Mouse (Mus musculus) hindbrain, embryonic 13.5 days (tissue): ENCODE data around the gene Tmprss11a. TPM values are rescaled to one million over a fixed set of nuclear protein-coding genes. Genes with fewer than 3 reads are reported as not detected.

Experiments used
- ATAC-seq: fragments of 200-750 bp; cut with Nextera tagmentation; 2 replicates; pipeline ENCODE4 v1.8.0; 2017; ENCODE audit warnings: moderate TSS enrichment; ENCODE audit not compliant: low FRiP score
- H3K27ac ChIP-seq: fragments of 300-500 bp; sonication (generic); 2 replicates; pipeline ENCODE4 v1.5.1; 2015; ENCODE audit warnings: inconsistent platforms, mild to moderate bottlenecking, moderate library complexity
- H3K27me3 ChIP-seq: fragments of 300-500 bp; sonication (generic); 2 replicates; pipeline ENCODE4 v1.6.1; 2015; ENCODE audit warnings: mild to moderate bottlenecking, inconsistent platforms
- H3K36me3 ChIP-seq: fragments of 300-500 bp; sonication (generic); 2 replicates; pipeline ENCODE4 v1.6.1; 2015; ENCODE audit warnings: mild to moderate bottlenecking, inconsistent platforms
- H3K4me1 ChIP-seq: fragments of 300-500 bp; sonication (generic); replicated peaks from 2 replicates; pipeline ENCODE4 v1.6.1; 2015; ENCODE audit warnings: inconsistent platforms
- H3K4me2 ChIP-seq: fragments of 300-500 bp; sonication (generic); 2 replicates; pipeline ENCODE4 v1.6.1; 2015; ENCODE audit warnings: inconsistent platforms, mild to moderate bottlenecking, moderate library complexity
- H3K4me3 ChIP-seq: fragments of 300-500 bp; sonication (generic); 2 replicates; pipeline ENCODE4 v1.5.1; 2015; ENCODE audit warnings: mild to moderate bottlenecking, inconsistent platforms
- H3K9ac ChIP-seq: fragments of 300-500 bp; sonication (generic); 2 replicates; pipeline ENCODE4 v1.6.1; 2015; ENCODE audit warnings: mild to moderate bottlenecking, inconsistent platforms
- H3K9me3 ChIP-seq: fragments of 300-500 bp; sonication (generic); 2 replicates; pipeline ENCODE4 v1.6.1; 2016; ENCODE audit warnings: inconsistent platforms
- WGBS: fragments of 180-500 bp; shearing (Covaris S2); methylation state at CpG from one replicate; pipeline ENCODE4 v1.1.7; 2015; 5-methylcytosine and 5-hydroxymethylcytosine counted together
- polyA plus RNA-seq: library from polyadenylated mRNA; unstranded; fragments of >200 nt; fragmentation: Nextera tagmentation; extraction: Ambion mirVana; gene quantifications from 2 replicates; pipeline ENCODE4 v1.2.1, GENCODE M21; 2015

The Tmprss11a gene
- not detected in 2 replicates for polyA plus RNA-seq

DNA sequence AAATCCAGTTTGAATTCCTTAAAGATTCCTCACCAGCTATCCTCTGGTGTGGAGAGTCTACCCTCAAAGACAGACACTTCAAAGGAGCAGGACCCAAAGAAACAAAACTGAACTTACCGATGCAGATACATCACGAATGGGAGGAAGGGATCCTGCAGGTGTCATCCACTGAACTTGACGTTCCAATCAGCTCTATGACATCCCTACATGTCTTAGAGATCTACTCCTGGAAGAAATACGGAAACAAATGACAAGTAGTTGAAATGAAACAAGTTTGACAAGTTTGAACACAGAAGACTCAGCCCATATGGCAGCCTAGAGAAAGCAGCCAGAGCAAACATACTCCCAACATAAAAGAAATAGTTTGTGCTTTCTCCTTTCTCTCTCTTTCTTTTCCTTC lies at the start of gene Tmprss11a:
TSS of gene Tmprss11a (minus strand) at position 101 of the 400 bp plus-strand sequence.
- H3K36me3 ChIP-seq: no peaks in the 10 kb centered on the region
- no peak within 1 kb of the TSS for H3K4me3 ChIP-seq
- H3K4me1 ChIP-seq: no peaks in the 10 kb centered on the region
- ATAC-seq: no peak
- H3K9ac ChIP-seq: no peak within 1 kb of the TSS
- WGBS: 78% methylated on average over 4 of the region's 4 CpGs
- no peaks in the 10 kb centered on the region for H3K27me3 ChIP-seq
- no peak within 1 kb of the TSS for H3K4me2 ChIP-seq
- H3K9me3 ChIP-seq: no peaks in the 10 kb centered on the region
- H3K27ac ChIP-seq: no peak within 1 kb of the TSS

DNA sequence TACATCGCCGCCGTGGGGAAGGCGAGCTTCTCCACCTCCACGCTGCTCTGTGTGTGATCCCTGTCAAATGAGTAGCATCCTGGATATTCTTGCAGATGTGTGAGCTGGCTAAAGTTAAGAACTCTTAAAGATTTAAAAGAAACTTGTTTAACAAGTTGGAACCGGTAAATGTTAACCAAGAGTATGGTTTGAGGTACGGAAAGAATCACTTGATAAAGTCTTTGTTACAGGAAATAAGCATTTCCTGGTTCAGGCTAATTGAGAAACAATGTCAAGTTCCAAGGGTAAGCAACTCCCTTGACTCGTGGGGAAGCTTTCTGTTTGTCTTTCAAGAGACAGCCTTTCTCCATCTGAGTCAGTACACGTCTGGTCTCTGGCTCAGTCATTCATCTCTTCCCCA lies 49.7 kb upstream of the Tmprss11a start, which contains the start of gene Tmprss11g:
TSS of gene Tmprss11g (minus strand) at position 101 of the 400 bp plus-strand sequence.
- 85% methylated on average over 9 of the region's 9 CpGs for WGBS
- no peaks in the 10 kb centered on the region for H3K27me3 ChIP-seq

DNA sequence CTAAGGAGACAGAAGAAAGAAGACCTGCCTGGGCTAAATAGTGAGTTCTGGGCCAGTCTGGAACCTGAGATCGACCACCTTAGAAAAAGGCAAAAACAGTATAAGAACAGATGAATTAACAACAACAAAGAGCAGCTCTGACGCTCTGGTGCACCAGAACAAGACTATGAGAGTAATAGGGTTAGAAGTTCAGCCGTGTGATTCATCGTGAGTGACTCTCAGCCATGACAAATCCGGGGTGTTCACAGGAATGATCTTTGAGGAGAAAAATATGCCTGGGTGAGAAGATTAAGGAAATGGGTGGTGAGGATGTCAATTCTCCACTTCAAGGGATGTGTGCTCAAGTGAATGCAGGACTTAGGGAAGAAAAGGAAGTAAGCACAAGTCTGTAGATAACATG lies 42.7 kb upstream of the Tmprss11a start:
- no peak overlapping the region for H3K4me3 ChIP-seq
- H3K9ac ChIP-seq: no peak overlapping the region
- no peaks in the 10 kb centered on the region for H3K36me3 ChIP-seq
- WGBS: 39% methylated on average over 5 of the region's 5 CpGs
- ATAC-seq: no peak
- no peak overlapping the region for H3K4me2 ChIP-seq
- H3K4me1 ChIP-seq: no peaks in the 10 kb centered on the region
- H3K27me3 ChIP-seq: no peaks in the 10 kb centered on the region
- no peak overlapping the region for H3K27ac ChIP-seq
- H3K9me3 ChIP-seq: no peaks in the 10 kb centered on the region

More for the DNA sequence above, 49.7 kb upstream of the Tmprss11a start, which contains the start of gene Tmprss11g:
- Histone ChIP-seq H3K9ac (no peak within 1 kb of the TSS), H3K27ac (no peak within 1 kb of the TSS), H3K4me1 (no peaks in the 10 kb centered on the region), H3K9me3 (no peaks in the 10 kb centered on the region), H3K4me3 (no peak within 1 kb of the TSS), H3K36me3 (no peaks in the 10 kb centered on the region), H3K4me2 (no peak within 1 kb of the TSS)
- ATAC-seq: no peak

DNA sequence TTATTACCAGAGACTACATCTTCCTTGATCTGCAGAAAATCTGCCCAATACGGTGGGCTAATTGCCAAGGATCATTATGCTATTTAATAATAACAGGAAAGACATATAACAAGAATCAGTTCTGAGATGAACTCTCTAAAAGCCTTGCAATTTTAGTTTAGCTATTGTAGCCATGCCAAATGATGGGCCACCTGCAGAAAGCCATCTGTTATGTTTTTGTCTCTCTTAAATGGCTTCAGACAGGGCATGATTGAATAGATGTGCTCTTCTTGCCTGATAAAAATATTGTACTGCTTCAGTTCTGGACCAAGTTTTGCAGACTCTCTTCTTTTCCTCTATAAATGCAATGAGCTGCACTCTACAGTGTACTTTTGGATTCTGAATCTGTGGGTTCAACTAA lies 24.7 kb upstream of the Tmprss11a start:
- no peak overlapping the region for H3K4me3 ChIP-seq
- no peaks in the 10 kb centered on the region for H3K9me3 ChIP-seq
- no peaks in the 10 kb centered on the region for H3K27me3 ChIP-seq
- WGBS: 82% methylated on average over 1 of the region's 1 CpGs
- H3K36me3 ChIP-seq: no peaks in the 10 kb centered on the region
- ATAC-seq: no peak
- no peak overlapping the region for H3K27ac ChIP-seq
- no peak overlapping the region for H3K9ac ChIP-seq
- H3K4me2 ChIP-seq: no peak overlapping the region
- no peaks in the 10 kb centered on the region for H3K4me1 ChIP-seq

DNA sequence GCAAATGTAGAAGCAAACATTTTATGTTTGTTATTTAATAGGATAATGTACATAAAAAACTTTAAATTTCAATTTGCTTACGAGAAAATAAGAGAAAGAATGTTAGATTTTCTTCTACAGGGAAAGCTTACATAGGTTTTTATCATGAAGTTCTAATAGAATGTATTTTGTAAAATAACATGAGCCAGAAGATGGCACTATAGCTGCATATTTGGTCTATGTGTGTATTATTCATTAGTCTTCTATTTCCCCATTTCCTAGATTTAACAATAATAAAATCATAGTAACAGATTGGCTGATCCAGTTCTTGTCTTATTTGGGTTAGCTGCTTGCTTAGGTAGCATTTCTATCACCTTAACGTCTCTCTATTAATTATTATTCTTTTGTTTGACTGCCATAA lies 13.8 kb upstream of the Tmprss11a start:
- Histone ChIP-seq H3K36me3 (no peaks in the 10 kb centered on the region), H3K9ac (no peak overlapping the region), H3K4me2 (no peak overlapping the region), H3K4me1 (no peaks in the 10 kb centered on the region), H3K27me3 (no peaks in the 10 kb centered on the region), H3K4me3 (no peak overlapping the region), H3K27ac (no peak overlapping the region), H3K9me3 (no peaks in the 10 kb centered on the region)
- no peak for ATAC-seq
- 81% methylated on average over 2 of the region's 2 CpGs for WGBS

DNA sequence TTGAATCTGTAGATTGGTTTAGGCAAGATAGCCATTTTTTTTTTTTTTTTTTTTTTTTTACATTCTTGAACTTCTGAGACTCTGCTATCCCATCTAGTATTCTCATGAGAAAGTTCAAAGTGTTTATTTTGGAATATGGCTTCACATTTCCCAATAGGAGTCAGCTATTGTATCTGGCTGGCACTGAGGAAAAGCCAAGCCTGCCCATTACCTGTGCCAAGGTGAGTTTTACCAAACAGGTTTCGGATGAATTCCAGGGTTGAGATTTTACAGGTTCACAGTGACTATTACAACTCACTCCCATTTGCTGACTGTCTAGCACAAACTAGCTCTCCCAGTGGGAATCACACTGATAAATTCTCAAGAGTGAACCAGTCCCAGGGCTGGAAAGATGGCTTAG lies 13.2 kb upstream of the Tmprss11a start:
- no peak for ATAC-seq
- no peak overlapping the region for H3K9ac ChIP-seq
- WGBS: 95% methylated on average over 1 of the region's 1 CpGs
- no peaks in the 10 kb centered on the region for H3K27me3 ChIP-seq
- H3K4me3 ChIP-seq: no peak overlapping the region
- H3K4me1 ChIP-seq: no peaks in the 10 kb centered on the region
- H3K9me3 ChIP-seq: no peaks in the 10 kb centered on the region
- H3K36me3 ChIP-seq: no peaks in the 10 kb centered on the region
- H3K27ac ChIP-seq: no peak overlapping the region
- H3K4me2 ChIP-seq: no peak overlapping the region

DNA sequence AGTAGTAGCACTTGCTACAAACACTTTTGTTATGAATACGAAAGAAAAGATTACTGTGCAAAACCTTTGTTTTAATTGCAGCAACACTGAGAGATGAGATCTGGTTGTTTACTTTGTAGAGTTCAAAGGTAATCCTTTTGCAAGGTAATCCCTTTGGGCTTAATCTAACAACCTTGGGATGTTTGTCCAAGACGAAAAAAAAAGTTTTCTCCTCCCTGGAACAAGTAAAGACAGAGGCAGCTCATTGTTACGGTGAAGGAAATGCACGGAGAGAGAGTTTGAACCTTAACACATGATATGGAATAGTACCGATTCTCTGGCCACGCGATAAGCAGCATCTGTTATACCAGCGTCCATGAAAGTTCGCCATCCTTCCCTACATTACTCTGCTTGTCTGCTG lies 5.1 kb upstream of the Tmprss11a start:
- Histone ChIP-seq H3K9me3 (no peaks in the 10 kb centered on the region), H3K4me2 (no peak overlapping the region), H3K4me1 (no peaks in the 10 kb centered on the region), H3K36me3 (no peaks in the 10 kb centered on the region), H3K9ac (no peak overlapping the region), H3K27me3 (no peaks in the 10 kb centered on the region), H3K27ac (no peak overlapping the region), H3K4me3 (no peak overlapping the region)
- WGBS: 90% methylated on average over 9 of the region's 9 CpGs
- ATAC-seq: no peak

DNA sequence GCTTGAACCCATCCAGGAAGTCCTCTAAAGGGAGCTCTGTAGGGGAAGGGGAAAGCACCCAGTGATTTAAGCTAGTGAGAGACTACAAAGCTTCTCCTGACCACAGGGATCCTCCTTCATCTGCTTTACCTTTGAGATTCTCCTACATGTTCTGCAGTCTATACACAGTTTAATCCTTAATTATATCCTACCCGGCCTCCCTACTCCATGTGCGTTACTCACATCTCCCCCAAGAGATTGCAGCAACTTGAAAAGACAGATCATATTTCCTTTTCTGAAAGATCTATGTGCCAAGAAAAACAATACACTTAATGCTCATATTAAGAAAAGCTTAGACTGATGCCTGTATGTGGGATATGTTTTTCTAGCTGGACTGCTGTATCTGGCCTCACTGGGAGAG lies 29.5 kb downstream of the Tmprss11a start:
- H3K27ac ChIP-seq: no peak overlapping the region
- no peaks in the 10 kb centered on the region for H3K27me3 ChIP-seq
- H3K4me2 ChIP-seq: no peak overlapping the region
- no peaks in the 10 kb centered on the region for H3K4me1 ChIP-seq
- WGBS: 78% methylated on average over 2 of the region's 2 CpGs
- no peak overlapping the region for H3K4me3 ChIP-seq
- H3K9ac ChIP-seq: no peak overlapping the region
- no peak for ATAC-seq
- H3K9me3 ChIP-seq: no peaks in the 10 kb centered on the region
- H3K36me3 ChIP-seq: no peaks in the 10 kb centered on the region

DNA sequence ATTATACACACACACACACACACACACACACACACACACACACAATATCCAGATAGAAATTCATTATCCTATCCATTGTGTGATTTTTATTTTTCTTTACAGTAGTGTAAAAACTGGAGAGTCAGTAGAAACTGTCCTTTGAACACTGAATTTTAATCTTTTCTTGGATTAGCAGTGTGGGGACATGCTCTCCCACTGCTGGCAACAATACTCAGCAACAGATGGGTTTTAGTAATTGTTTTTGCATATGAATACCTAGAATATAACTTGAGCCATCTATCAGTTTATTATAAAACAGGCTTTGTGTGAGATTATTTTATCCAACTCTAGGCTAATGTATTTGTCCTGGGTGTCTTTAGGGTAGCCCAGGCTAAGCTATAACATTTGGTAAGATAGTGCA lies 30.2 kb downstream of the Tmprss11a start:
- Histone ChIP-seq H3K27me3 (no peaks in the 10 kb centered on the region), H3K4me3 (no peak overlapping the region), H3K27ac (no peak overlapping the region), H3K4me2 (no peak overlapping the region), H3K9me3 (no peaks in the 10 kb centered on the region), H3K9ac (no peak overlapping the region), H3K36me3 (no peaks in the 10 kb centered on the region), H3K4me1 (no peaks in the 10 kb centered on the region)
- no peak for ATAC-seq

DNA sequence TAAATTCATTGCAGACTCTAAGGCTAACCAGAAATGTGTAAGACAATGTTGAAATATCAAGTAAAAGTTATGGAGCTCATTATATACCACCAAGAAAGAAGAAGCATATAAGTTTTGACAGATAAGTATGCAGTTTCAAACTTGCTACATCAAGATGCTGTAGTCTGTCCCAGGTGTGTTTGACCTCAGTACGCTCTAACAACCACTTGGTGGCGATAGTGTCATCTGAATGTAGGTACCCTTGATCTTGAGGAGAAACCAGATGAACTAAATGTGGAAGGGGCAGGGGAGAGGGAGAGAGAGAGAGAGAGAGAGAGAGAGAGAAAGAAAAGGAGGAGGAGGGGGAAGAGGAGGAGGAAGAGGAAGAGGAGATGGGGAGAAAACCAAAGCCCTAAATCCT lies 36.1 kb downstream of the Tmprss11a start:
- 4% methylated on average over 2 of the region's 2 CpGs for WGBS
- ATAC-seq: 0 out of 2 replicates have a peak, but pooled peaks have one; percentile 63

DNA sequence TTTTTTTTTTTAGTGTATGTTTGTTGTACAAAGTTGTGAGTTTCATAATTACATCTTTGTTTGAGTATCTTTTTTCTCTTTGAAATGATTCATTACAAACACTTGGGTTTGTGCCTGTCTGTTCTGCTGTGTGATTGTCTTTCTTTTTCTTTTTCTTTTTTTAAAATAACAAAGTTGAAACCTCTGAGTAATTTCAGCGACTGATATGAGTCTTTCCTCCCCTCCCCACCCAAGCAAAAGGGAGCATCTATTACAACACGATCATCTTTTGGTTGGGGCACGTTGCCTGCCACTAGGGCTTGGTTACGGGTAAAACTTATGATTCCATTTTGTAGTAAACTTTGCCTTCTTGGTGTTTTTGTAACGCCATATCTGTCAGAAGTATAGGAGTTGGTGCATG lies 37.7 kb downstream of the Tmprss11a start:
- Histone ChIP-seq H3K27ac (no peak overlapping the region), H3K9me3 (no peaks in the 10 kb centered on the region), H3K27me3 (no peaks in the 10 kb centered on the region), H3K4me2 (no peak overlapping the region), H3K9ac (no peak overlapping the region), H3K4me3 (no peak overlapping the region), H3K36me3 (no peaks in the 10 kb centered on the region), H3K4me1 (no peaks in the 10 kb centered on the region)
- no peak for ATAC-seq
- 81% methylated on average over 5 of the region's 5 CpGs for WGBS

More for the DNA sequence above, 36.1 kb downstream of the Tmprss11a start:
- no peaks in the 10 kb centered on the region for H3K4me1 ChIP-seq
- H3K27me3 ChIP-seq: no peaks in the 10 kb centered on the region
- no peaks in the 10 kb centered on the region for H3K9me3 ChIP-seq
- H3K4me3 ChIP-seq: no peak overlapping the region
- no peak overlapping the region for H3K4me2 ChIP-seq
- no peaks in the 10 kb centered on the region for H3K36me3 ChIP-seq
- no peak overlapping the region for H3K9ac ChIP-seq
- H3K27ac ChIP-seq: no peak overlapping the region

DNA sequence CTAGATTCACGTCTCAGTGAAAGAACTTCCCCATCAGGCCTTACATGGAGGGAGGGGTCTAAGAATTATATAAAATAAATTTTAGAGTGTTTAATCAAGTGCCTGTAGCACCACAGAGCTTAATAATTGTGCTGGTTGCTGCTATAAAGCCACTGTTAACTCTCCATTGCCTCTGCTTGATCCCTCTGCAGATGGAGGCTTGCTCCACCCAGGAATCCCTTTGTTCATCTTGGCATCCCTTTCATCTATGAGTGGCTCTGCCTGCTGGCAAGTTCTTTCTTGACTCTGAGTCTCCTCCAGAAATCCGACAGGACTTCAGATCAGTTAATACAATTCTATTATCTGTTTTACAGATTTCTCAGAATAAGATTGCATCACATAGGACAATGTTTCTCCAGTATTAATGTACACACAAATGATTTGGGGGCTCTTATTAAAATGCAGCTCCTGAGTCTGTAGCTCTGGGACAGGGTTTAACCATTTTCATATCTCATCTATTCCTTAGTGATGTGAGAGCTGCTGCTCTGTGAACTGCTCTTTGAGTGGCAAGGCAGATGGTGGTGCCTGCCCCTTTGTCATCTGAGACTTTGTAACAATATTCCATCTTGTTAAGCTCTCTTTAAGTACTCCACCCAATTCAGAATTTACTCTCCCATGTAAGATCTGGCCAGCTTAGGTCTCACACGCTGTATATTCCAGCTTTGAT lies 47.3 kb downstream of the Tmprss11a start:
- H3K4me1 ChIP-seq: no peaks in the 10 kb centered on the region
- no peak overlapping the region for H3K27ac ChIP-seq
- H3K4me2 ChIP-seq: no peak overlapping the region
- H3K9me3 ChIP-seq: no peaks in the 10 kb centered on the region
- H3K9ac ChIP-seq: no peak overlapping the region
- no peaks in the 10 kb centered on the region for H3K27me3 ChIP-seq
- no peak for ATAC-seq
- no peaks in the 10 kb centered on the region for H3K36me3 ChIP-seq
- 53% methylated on average over 3 of the region's 3 CpGs for WGBS
- H3K4me3 ChIP-seq: no peak overlapping the region

DNA sequence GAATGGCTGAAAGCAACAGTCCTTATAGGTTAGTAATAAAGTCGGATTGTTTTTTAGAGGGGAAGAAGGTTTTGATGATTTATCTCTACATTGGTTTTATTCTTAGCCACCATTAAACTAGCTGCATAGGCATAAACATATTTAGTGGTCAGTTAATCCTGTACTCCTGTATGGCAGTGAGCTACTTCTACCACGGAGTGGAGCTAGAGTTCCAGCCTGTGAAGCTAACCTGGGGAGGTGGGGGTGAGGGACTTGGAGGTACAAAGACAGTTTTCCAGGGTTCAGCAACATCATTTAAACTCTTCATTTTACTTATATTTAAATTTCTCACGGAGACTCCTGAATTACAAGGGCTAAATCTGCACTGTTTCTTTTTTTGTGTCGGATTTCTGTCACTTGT lies 49.3 kb downstream of the Tmprss11a start:
- Histone ChIP-seq H3K9me3 (no peaks in the 10 kb centered on the region), H3K27ac (no peak overlapping the region), H3K4me1 (no peaks in the 10 kb centered on the region), H3K36me3 (no peaks in the 10 kb centered on the region), H3K27me3 (no peaks in the 10 kb centered on the region), H3K4me2 (no peak overlapping the region), H3K9ac (no peak overlapping the region), H3K4me3 (no peak overlapping the region)
- no peak for ATAC-seq
- 28% methylated on average over 4 of the region's 4 CpGs for WGBS
